Mouse (Mus musculus): ENCODE results near the gene Sectm1a. TPM values are rescaled to one million over a fixed set of nuclear protein-coding genes. Genes with fewer than 3 reads are reported as not detected.
A peak's percentile ranks its signal among the peaks of the same experiment; 100 is the strongest.
"Not testable (repeated sequence)": the region's sequence is repeated elsewhere in the genome, so short reads cannot be mapped to it uniquely, and the experiment has no call there.

Sectm1a gene
- polyA plus RNA-seq, 1 experiment = 8.9 TPM

- Histone ChIP-seq H3K27me3 (ENCODE audit: control insufficient read depth, insufficient read depth, low read length) (no peaks in the 10 kb centered on the region), H3K27ac (ENCODE audit: control insufficient read depth, insufficient read depth, low read depth, low read length) (no peak overlapping the region), H3K4me3 (ENCODE audit: control insufficient read depth, low read depth, low read length) (no peak overlapping the region), H3K4me1 (ENCODE audit: control insufficient read depth, insufficient read depth, low read length) (no peaks in the 10 kb centered on the region), H3K36me3 (ENCODE audit: control insufficient read depth, insufficient read depth, low read length) (no peaks in the 10 kb centered on the region)
- TF ChIP-seq POLR2A (IDR thresholded peaks at IDR 0.05; ENCODE audit: control insufficient read depth, low read depth, low read length) = no peak
Observed at GRCm38 (mm10) chr11:121047826-121048399, 33.1 kb downstream of the Sectm1a start.

- no peaks in the 10 kb centered on the region for H3K4me1 ChIP-seq (ENCODE audit: control insufficient read depth, insufficient read depth, low read length)
- no peaks in the 10 kb centered on the region for H3K36me3 ChIP-seq (ENCODE audit: control insufficient read depth, insufficient read depth, low read length)
- H3K27me3 ChIP-seq (ENCODE audit: control insufficient read depth, insufficient read depth, low read length) = no peaks in the 10 kb centered on the region
- no peak overlapping the region for H3K27ac ChIP-seq (ENCODE audit: control insufficient read depth, insufficient read depth, low read depth, low read length)
- no peak overlapping the region for H3K4me3 ChIP-seq (ENCODE audit: control insufficient read depth, low read depth, low read length)
- TF ChIP-seq POLR2A (IDR thresholded peaks at IDR 0.05; ENCODE audit: control insufficient read depth, low read depth, low read length) (no peak), CTCF (IDR thresholded peaks at IDR 0.05; ENCODE audit: control insufficient read depth, insufficient read depth, insufficient replicate concordance, low read depth, low read length) (no peak)
Observed at GRCm38 (mm10) chr11:121045286-121045685, 35.7 kb downstream of the Sectm1a start.

DNA sequence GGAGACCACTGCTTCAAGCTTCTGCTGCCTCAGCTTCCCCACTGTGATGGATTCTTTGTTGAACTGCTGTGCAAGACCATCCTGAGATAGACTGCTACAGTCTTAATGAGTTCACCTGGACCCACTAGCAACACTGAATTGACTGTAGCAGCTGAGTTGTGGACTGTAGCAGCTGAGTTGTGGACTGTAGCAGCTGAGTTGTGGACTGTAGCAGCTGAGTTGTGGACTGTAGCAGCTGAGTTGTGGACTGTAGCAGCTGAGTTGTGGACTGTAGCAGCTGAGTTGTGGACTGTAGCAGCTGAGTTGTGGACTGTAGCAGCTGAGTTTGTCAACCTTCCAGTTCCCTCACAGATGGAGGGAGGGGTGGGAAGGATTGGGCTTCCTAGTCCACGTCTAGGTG, 38.0 kb downstream of the Sectm1a start:
- H3K4me3 ChIP-seq (ENCODE audit: control insufficient read depth, low read depth, low read length); H3K27me3 ChIP-seq (ENCODE audit: control insufficient read depth, insufficient read depth, low read length); H3K4me1 ChIP-seq (ENCODE audit: control insufficient read depth, insufficient read depth, low read length); H3K27ac ChIP-seq (ENCODE audit: control insufficient read depth, insufficient read depth, low read depth, low read length); H3K36me3 ChIP-seq (ENCODE audit: control insufficient read depth, insufficient read depth, low read length): not testable (repeated sequence)

GRCm38 (mm10) chr11:121042480-121042879, 38.5 kb downstream of the Sectm1a start:
- H3K27me3 ChIP-seq (ENCODE audit: control insufficient read depth, insufficient read depth, low read length) = no peaks in the 10 kb centered on the region
- no peak overlapping the region for H3K4me3 ChIP-seq (ENCODE audit: control insufficient read depth, low read depth, low read length)
- TF ChIP-seq POLR2A (IDR thresholded peaks at IDR 0.05; ENCODE audit: control insufficient read depth, low read depth, low read length) (no peak), CTCF (IDR thresholded peaks at IDR 0.05; ENCODE audit: control insufficient read depth, insufficient read depth, insufficient replicate concordance, low read depth, low read length) (no peak)
- H3K36me3 ChIP-seq (ENCODE audit: control insufficient read depth, insufficient read depth, low read length) = no peaks in the 10 kb centered on the region
- H3K4me1 ChIP-seq (ENCODE audit: control insufficient read depth, insufficient read depth, low read length) = no peaks in the 10 kb centered on the region
- H3K27ac ChIP-seq (ENCODE audit: control insufficient read depth, insufficient read depth, low read depth, low read length) = no peak overlapping the region

DNA sequence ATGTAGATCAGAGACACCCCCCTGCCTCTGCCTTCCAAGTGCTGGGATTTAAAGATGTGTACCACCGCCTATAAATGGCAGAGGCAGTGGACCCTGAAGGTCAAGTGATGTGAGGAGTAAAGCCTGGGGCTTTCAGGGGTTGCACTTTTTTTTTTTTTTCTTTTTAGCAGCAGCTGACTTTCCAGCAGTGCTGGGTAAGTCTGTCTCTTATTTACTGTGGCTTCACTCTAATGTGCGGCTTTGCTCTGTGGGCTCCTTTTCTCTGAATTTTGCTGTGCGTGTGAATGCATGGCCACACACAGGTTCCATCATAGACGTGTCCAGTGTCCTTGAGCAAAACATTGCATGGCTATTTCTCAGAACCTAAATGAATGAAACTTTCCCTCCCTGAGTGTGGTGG, 39.4 kb downstream of the Sectm1a start:
- no peak overlapping the region for H3K4me3 ChIP-seq (ENCODE audit: control insufficient read depth, low read depth, low read length)
- TF ChIP-seq CTCF (IDR thresholded peaks at IDR 0.05; ENCODE audit: control insufficient read depth, insufficient read depth, insufficient replicate concordance, low read depth, low read length) (no peak), POLR2A (IDR thresholded peaks at IDR 0.05; ENCODE audit: control insufficient read depth, low read depth, low read length) (no peak)
- H3K27me3 ChIP-seq (ENCODE audit: control insufficient read depth, insufficient read depth, low read length) = no peaks in the 10 kb centered on the region
- no peaks in the 10 kb centered on the region for H3K4me1 ChIP-seq (ENCODE audit: control insufficient read depth, insufficient read depth, low read length)
- H3K36me3 ChIP-seq (ENCODE audit: control insufficient read depth, insufficient read depth, low read length) = no peaks in the 10 kb centered on the region
- no peak overlapping the region for H3K27ac ChIP-seq (ENCODE audit: control insufficient read depth, insufficient read depth, low read depth, low read length)

DNA sequence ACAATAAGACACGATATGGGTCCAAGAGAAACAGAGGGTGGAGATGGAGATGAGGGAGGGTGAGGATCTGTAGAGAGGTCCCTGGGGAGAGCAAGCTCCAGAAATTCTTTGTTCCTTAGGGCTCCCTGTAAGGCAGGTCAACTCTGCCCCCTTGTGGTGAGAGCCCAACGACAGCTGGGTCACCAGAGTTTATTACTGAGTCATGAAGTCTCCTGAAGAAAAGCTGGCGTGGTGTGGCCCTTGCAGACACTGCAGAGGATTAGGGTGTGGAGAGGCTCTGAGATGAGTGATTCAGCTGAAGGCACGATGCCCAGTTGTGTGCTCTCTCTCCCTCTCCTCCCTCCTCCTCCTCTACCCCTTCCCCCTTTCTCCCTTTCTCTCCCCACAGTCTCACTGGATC, 39.8 kb downstream of the Sectm1a start:
- Histone ChIP-seq H3K4me3 (ENCODE audit: control insufficient read depth, low read depth, low read length) (no peak overlapping the region), H3K27me3 (ENCODE audit: control insufficient read depth, insufficient read depth, low read length) (no peaks in the 10 kb centered on the region), H3K27ac (ENCODE audit: control insufficient read depth, insufficient read depth, low read depth, low read length) (no peak overlapping the region), H3K4me1 (ENCODE audit: control insufficient read depth, insufficient read depth, low read length) (no peaks in the 10 kb centered on the region), H3K36me3 (ENCODE audit: control insufficient read depth, insufficient read depth, low read length) (no peaks in the 10 kb centered on the region)
- TF ChIP-seq POLR2A (IDR thresholded peaks at IDR 0.05; ENCODE audit: control insufficient read depth, low read depth, low read length) (no peak), CTCF (IDR thresholded peaks at IDR 0.05; ENCODE audit: control insufficient read depth, insufficient read depth, insufficient replicate concordance, low read depth, low read length) (peak; percentile 63; the same call in 1 of the 2 replicates)

GRCm38 (mm10) chr11:121039302-121039701, 41.7 kb downstream of the Sectm1a start, which contains the start of gene Cd7:
Cd7 (minus strand) TSS chr11:121039418.
- no peaks in the 10 kb centered on the region for H3K27me3 ChIP-seq (ENCODE audit: control insufficient read depth, insufficient read depth, low read length)
- no peaks in the 10 kb centered on the region for H3K36me3 ChIP-seq (ENCODE audit: control insufficient read depth, insufficient read depth, low read length)
- TF ChIP-seq POLR2A (IDR thresholded peaks at IDR 0.05; ENCODE audit: control insufficient read depth, low read depth, low read length) (no peak), CTCF (IDR thresholded peaks at IDR 0.05; ENCODE audit: control insufficient read depth, insufficient read depth, insufficient replicate concordance, low read depth, low read length) (no peak)
- H3K4me1 ChIP-seq (ENCODE audit: control insufficient read depth, insufficient read depth, low read length) = no peaks in the 10 kb centered on the region
- no peak within 1 kb of the TSS for H3K27ac ChIP-seq (ENCODE audit: control insufficient read depth, insufficient read depth, low read depth, low read length)
- H3K4me3 ChIP-seq (ENCODE audit: control insufficient read depth, low read depth, low read length) = no peak within 1 kb of the TSS
